Mouse (Mus musculus): ENCODE measurements around the gene Zyg11a.
"Not testable (repeated sequence)": the region's sequence is repeated elsewhere in the genome, so short reads cannot be mapped to it uniquely, and the experiment has no call there.

The Zyg11a gene

GRCm38 (mm10) chr4:108217332-108218179 is at the start of gene Zyg11a:
Gene Zyg11a, minus strand, starts transcription at chr4:108218048.
- no peak for DNase-seq

GRCm38 (mm10) chr4:108265774-108266173 is 47.9 kb upstream of the Zyg11a start:
- no peak for DNase-seq

DNA sequence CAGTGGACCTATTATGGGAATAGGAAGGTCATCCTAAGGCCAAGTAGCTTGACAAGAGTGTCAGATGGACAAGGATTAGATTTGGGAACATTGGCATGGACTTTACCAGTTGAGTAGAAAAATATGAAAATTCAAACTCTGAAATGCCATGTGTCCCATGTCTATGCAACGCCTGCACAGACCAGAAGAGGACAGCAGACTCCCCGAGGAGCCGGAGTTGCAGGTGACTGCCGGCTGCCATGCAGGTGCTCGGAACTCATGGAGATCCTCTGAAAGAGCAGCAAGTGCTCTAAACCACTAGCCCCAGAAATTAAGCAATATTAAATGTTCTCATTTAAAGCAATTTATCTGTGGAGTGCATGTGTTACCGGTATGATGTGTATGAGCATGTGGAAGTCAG is 35.5 kb upstream of the Zyg11a start:
- no peak for DNase-seq

DNA sequence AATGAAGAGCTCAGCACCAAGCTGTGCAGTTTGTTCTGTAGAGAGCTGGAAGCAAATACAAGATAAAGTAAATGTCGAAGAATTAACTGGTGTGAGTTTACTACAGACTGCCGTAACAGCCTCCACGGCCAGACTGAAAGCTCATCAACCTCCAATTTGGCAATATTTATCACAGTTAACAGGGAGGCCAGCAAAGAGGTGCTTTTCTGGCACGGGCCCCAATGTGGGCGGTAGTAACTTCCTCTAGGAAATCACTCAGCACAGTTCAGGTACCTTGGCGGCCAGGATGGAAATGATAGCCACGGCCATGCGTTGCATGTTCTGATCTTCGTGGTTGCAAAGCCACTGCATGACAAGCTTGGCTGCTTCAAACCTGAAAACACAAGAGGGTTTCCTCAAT is 32.7 kb upstream of the Zyg11a start:
- no peak for DNase-seq

DNA sequence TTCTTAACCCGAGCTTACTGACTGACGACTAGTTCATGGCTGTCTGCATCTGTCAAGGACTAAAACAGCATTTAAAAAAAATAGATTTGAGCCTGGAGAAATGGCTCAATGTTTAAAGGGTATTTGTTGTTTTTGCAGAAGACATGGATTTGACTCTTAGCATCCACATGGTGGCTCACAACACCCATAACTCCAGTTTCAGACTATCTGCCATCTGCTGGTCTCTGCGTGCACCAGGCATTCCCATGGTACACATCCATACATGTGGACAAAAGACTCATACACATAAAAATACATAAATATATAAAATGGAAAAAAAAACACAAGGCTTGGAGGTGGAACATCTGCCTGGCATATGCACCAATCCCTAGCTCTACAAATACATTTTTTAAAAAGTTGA is 31.5 kb upstream of the Zyg11a start:
- no peak for DNase-seq

DNA sequence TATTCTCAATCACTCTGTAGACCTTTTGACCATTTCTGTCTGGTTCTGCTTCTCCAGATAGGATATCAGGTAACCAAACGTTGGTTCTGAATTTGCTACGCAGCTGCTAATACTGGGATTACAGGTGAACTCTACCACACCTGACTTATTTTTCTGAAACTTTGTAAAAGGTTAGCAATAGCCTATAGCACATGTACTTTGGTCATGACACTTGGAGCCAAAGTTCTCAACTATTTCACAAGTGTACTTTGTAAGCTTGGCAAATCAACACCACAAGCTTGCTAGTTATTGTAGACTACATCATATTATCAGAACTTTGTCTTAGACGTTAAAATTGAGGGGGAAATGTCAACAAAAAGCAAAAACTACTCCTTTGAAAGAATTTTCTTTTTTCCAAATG is 15.8 kb upstream of the Zyg11a start:
- DNase-seq = no peak

DNA sequence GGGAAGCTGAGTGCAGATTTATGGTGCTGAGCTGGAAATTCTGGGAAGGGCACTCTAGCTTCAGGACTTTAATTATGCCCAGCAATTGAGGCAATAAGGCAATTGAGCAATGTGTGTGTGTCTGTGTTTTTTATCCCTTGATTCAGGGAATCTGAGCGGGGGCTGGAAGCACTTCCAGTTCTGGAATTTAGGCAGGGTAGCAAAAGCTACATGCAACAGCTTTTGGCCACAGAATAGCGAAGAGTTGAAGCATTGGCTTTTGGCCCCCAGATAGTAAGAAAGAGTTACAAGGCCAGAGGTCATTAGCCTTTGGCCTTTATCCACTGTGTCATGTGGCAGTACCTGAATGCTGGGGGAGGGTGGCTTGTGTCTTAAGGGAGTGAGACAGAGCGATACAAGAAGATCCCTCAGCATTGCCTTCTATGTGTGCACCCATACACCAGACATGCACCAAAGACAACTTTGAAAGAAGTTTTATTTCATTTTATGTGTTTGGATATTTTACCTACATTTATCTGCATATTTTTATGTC is 7.6 kb upstream of the Zyg11a start:
- DNase-seq = no peak

DNA sequence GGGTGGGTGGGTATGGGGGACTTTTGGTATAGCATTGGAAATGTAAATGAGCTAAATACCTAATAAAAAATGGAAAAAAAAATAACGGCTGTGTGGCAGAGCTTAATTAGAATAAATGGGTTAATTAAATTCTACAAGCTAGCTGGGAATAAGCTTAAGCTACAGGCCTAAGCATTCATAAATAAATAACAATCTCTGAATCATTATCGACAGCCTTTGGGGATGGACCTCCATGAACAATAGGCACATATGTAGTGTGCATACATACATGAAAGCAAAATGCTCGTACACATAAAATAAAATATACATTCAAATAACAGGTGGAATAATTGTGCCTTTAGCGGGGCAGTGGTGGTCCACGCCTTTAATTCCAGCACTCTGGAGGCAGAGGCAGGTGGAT is 4.7 kb upstream of the Zyg11a start:
- no peak for DNase-seq

DNA sequence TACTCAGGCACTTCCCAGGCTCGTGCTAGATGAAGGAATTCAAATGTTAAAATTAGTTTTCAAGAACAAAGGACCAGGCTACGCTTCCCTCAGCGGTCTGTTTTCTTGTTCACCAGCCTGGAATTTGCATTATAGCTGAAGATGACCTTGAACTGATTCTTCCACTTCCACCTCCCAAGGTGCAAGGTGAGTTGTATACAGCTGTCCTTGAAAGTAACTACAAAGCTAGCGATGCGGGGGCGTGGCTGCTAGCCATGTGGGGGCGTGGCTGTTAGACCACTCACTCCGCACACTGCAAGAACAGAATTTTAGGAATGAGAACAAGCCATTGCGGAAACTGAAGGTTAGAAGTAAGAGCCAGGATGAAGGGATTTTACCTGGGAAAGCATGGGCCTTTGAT is 1.2 kb upstream of the Zyg11a start:
- no peak for DNase-seq

DNA sequence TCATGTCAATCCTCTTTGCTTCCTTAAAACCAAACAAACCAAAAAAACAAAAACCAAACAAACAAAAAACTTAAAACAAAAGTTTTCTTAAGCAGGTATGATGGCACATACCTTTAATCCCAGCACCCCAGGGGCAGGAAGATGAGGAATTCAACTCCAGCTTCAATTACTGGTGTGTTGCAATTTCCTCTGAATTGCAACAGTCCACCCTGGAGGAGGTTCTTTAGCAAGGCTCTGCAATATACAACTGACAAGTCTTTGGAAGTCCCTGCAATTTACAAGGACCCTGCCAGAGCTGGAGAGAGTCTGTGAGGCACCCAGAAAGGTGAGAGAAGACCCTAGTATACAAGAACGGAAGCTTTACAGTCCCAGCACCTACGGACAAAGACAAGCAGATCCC is 4.8 kb downstream of the Zyg11a start:
- no peak for DNase-seq

DNA sequence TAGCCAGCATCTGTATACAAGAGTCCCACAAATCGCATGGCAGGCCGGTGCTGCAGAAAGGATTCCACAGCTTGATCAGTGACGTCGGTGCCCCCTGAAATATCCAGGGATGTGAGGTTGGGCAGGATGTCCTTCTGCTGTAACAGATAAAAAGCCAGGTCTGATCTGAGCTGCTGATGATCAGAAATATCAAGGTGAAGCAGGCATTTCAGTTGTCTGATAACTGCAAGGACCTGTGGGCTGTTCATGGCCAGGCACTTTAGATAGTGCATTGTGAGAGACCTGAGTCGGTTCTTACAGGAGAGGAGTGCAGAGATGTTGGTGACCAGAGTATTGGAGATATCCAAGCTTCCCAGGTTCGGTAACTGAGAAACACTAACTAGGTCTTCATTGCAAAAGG is 13.2 kb downstream of the Zyg11a start:
- DNase-seq = no peak

GRCm38 (mm10) chr4:108199236-108199635 is 18.6 kb downstream of the Zyg11a start:
- DNase-seq = no peak

DNA sequence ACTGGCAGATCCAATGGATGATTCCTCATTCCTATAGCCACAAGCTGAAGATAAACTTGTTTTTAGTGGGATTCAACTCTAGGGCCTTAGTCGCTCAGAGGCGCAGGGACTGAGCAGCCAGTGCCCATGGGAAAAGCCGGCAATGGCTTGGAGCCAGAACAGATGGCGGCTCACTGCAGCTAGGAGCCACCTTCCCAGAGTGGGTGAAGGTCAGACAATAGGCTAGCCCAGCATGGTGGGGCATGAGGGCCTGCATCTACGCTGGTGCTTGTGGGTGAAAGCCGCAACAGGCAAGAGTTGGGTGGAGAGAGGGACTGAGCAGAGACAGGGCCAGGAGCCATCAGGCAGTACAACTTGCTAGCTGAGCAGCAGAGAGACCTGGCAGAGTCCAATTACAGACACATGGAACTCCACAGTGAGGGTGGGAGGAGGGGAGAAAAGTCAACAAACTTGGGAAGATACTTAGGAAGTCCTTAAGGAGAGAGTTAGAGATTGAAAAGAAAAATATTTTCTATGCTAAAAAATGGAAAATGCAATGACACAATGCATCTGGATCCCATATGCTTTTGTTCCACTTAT is 21.5 kb downstream of the Zyg11a start:
- no peak for DNase-seq

DNA sequence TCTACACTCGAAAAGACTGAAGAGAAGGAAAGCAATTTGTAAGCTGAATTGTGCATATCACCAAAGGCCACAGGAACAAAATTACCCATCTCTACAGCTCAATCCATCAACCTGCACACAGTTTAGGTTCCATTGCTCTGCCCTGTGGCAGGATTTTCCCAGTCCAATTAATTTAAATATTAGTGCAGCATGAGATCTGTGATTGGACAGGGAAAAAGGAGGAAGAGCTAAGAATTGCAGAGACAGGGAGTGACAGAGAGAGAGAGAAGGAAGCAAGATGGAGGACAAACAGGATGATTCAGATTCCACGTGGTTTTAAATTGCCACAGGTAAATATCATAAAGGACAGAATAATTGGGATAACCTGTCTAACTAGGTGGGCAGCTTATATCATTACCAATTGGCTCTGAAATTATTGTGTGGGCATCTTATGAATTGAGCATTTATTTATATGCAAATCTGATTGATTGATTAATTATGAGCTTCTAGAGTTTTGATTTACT is 25.0 kb downstream of the Zyg11a start:
- no peak for DNase-seq

- DNase-seq = no peak
These were observed 35.6 kb downstream of the Zyg11a start for GRCm38 (mm10) chr4:108182278-108182677.

DNA sequence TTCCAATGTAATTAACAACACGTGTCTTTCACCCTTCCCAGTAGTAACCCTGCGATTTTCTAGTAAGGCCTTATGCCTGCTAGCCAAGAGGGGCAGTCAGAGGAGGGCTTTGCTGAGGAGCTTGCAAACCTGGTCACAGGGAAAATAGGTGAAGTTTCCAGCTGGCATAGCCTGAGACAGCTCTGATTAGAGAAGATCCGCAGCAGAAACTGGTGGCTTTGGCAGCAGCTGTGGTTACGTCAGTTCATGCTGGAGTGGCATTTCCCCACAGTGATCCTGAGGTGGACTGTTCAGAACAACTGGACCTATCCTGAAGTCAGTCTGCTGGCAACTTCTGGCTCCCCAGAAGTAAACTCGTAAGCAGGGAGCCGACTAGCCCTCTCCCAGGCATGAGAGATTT is 49.8 kb downstream of the Zyg11a start:
- no peak for DNase-seq

GRCm38 (mm10) chr4:108166874-108167273 is 51.0 kb downstream of the Zyg11a start:
- DNase-seq = peak; percentile 5

GRCm38 (mm10) chr4:108165152-108165895 is 52.5 kb downstream of the Zyg11a start, which contains the start of gene Echdc2:
Gene Echdc2, plus strand, starts transcription at chr4:108165437.
- peak; percentile 14 for DNase-seq

DNA sequence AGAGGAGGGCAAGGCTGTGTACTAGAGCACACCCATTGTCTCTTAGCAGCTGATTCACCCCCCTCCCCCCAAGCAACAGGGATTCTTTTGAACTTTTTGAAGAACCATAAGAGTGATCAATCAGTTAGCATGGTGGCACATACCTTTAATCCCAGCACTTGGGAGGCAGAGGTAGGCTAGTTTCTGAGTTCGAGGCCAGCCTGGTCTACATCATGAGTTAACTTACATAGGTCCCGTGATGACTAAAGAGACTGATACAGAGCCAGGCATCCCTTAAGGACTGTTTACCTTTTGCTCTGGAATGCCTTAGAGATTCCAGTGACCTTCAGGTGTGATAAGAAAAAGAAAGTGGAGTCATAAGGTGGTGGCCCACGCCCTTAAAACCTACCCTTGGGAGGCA is 54.6 kb downstream of the Zyg11a start:
- no peak for DNase-seq

DNA sequence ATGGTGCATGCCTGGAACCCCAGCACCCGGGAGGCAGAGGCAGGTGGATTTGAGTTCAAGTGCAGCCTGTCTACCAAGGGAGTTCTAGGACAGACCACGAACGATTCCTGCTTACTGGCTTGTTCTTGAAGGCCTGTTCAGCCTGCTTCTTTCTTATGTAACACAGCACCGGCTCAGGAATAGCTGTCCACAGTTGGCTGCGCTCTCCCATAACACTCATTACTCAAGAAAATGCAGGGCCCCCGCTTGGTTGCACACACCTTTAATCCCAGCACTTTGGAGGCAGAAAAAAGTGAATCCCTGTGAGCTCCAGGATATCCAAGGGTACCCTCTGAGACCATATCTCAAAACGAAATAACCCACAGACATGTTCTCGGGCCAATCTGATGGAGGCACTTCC is 55.9 kb downstream of the Zyg11a start:
- no peak for DNase-seq

GRCm38 (mm10) chr4:108155141-108155540 is 62.7 kb downstream of the Zyg11a start:
- not testable (repeated sequence) for DNase-seq

DNA sequence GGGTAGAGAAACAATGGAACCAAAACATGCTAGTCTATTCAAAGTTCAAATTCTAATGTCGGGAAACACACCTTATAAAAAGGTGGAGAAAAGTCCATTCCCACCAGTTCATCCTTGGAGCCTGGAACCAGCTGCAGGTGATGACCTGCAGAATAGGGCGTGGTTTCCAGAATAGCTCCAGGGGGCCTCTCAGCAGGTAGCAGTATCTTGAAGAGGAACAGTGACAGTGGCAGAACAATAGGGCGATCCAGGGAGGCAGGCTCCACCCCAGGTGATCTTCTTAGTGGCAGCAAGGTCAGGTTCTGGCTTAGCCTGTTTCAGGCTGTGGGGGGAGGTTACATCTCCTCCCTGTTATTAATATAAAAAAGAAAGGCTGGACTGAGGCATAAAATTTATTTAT is 72.3 kb downstream of the Zyg11a start:
- not testable (repeated sequence) for DNase-seq

DNA sequence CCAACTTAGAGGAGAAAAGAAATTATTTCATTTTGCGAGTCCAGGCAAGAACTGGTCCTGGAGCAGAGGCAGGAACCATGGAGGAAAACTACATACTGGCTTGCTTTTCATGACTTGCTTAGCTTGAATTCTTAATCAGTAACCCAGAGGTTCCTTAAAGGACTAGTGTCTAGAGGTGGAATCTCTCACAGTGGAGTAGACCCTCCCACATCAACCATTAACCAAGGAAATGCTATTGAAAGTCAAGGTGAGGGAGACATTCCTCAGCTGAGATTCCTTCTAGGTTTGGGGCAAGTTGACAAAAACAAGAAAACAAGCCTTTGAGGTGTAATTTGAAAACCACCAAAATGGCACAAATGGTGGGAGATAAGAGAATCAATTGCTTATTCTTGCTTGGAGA is 73.0 kb downstream of the Zyg11a start, which contains the start of gene Scp2:
TSS of gene Scp2 (minus strand) at position 119 of the 400 bp plus-strand sequence.
- no peak for DNase-seq

Data from right cerebral cortex, adult 18-20 months (tissue).